Mouse (Mus musculus) embryonic fibroblast, embryonic 13.5 days (primary cell): ENCODE data around the gene Lpin1.

Source experiments
- CTCF ChIP-seq: IDR thresholded peaks from 2 replicates; pipeline ENCODE4 v1.5.1; 2011; ENCODE audit warnings: mild to moderate bottlenecking, control low read depth, low read length, moderate library complexity, borderline replicate concordance; ENCODE audit not compliant: insufficient read depth
- POLR2A ChIP-seq: IDR thresholded peaks from 2 replicates; pipeline ENCODE4 v1.6.1; 2011; ENCODE audit warnings: low read depth, mild to moderate bottlenecking, control low read depth, low read length, moderate library complexity

DNA sequence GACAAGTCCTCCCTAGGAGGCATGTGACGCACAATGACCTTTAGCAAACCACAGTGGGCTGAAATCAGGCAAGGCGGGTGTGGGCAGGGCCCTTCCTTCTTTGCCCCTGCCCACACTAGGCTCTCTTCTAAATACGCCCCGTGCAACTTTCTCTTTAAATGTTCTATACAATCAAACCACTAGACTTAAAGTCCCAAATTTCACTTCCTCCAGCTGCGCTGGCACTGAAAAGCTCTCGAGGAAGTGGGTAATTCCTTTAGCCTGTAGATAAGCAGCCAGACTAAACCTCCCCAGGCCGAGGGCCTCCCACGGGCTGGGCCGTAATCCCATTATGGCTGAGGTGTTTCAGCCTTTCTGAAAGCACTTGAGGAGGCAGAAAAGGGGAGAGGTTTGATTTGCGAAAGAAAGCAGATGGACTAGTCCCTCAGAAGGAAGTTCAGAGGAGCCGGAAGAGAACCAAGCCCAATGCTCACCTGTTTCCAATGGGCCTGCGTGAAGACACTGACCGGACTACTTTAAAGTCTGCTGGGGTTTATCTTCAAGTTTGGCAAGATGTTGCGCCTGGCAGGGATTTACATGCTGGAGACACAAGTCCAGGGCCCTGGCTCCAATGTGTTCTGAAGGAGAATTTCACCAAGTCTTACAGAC lies 26.6 kb downstream of the Lpin1 start:
- no peak for TF ChIP-seq CTCF
- TF ChIP-seq POLR2A, result no peak
